Mouse (Mus musculus) adrenal gland, adult 18-20 months (tissue): ENCODE results near the gene Arhgap44. TPM values are rescaled to one million over a fixed set of nuclear protein-coding genes. Genes with fewer than 3 reads are reported as not detected.

Experiments
- DNase-seq, 2 experiments: peaks; one replicate each; pipeline ENCODE4 v3.0.0; 2021 to 2022; ENCODE audit warnings: low spot score in 2 of 2
- total RNA-seq, 2 experiments: library from RNA; stranded (reverse); gene quantifications; 1 replicate in 1 of 2; 2 replicates in 1 of 2; pipeline ENCODE4 v1.2.3; 2021

Gene Arhgap44
- total RNA-seq, 2 experiments from 2014 or later, result 8.5 to 11.1 TPM

DNA sequence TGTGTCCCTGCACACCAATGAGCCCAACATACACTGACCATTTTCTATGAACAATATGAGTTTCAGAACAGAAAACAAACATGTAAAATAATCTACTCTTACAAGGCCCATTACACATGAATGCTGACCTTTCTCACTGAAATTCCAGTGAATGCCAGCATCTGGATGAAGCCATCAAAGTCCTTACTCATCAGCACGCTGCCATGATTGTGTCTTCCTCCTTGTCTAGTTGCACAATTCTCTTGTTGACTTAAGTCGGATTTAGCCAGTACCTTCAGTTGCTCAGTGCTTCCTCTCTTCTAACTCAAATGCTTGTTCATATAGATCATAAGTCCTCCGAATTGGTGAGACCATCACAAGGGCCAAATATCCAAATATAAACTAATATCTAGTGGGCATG, 23.7 kb downstream of the Arhgap44 start:
- DNase-seq, result no peak

- no peak for DNase-seq
These were observed 25.6 kb downstream of the Arhgap44 start for GRCm38 (mm10) chr11:65137145-65137652.

GRCm38 (mm10) chr11:65135251-65135739, 27.5 kb downstream of the Arhgap44 start:
- no peak for DNase-seq

GRCm38 (mm10) chr11:65133661-65134060, 29.1 kb downstream of the Arhgap44 start:
- DNase-seq, result no peak

GRCm38 (mm10) chr11:65129110-65129509, 33.7 kb downstream of the Arhgap44 start:
- DNase-seq, result no peak

DNA sequence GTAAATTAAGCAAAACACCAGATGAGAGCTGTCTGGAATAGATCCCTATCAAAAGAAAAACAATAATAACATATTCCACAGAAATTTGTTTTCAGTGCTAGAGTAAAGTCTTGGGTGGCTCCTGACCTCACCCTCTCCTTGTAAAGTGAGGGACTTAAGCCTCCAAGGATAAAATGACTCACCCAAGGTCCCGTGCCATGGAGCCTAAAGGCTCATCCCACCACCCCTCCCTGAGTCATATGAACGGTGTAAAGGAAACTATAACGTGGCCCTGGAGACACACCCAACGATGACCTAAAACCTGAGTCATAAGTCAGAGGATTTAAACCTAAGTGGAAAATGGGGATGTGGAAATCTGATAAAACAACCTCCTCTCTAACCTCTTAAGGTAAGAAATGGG, 34.1 kb downstream of the Arhgap44 start:
- DNase-seq, result peak in 1 of 2 experiments; percentile 29

DNA sequence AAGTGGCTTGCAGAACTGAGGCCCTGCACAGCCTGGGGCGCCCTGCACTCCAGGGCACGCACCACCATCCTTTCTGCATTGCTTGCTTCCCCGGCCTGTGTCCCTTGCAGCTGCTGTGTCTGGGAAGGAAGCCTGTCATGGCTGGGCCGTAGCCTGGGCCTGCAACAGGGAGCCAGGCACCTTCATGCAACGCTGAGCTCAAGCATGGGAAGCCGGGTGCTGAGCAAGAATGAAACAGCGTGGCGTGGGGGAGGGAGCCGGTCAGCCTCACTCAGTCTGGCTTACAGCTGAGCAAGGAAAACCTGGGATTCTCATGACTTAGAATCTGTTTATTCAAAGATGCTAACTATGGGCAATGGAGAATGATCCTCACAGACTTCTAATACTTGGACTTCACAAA, 36.2 kb downstream of the Arhgap44 start:
- no peak for DNase-seq

- DNase-seq, result peak in 1 of 2 experiments; percentile 9
These were observed 37.8 kb downstream of the Arhgap44 start for GRCm38 (mm10) chr11:65124913-65125418.

GRCm38 (mm10) chr11:65120276-65120675, 42.5 kb downstream of the Arhgap44 start:
- DNase-seq, result no peak

DNA sequence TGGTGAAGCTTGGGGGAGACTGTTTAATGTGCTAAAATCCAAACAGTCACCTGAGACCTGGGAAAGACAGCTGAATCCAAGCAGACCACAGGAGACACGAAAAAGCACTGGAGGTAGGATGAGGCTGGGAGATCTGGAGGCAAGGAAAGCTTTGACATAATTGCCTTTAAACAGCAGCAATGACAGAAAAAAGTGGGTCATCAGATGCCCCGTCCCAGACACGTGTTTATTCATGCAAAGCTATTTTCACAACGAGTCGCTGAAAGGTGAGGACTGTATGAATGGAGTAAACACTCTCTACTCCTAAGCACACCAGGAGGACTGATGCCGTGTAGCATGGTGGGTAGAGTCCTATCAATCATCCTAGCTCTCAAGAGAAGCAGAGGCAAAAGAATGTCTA, 47.0 kb downstream of the Arhgap44 start:
- no peak for DNase-seq

- no peak for DNase-seq
These were observed 50.7 kb downstream of the Arhgap44 start for GRCm38 (mm10) chr11:65112086-65112485.

GRCm38 (mm10) chr11:65111651-65112050, 51.1 kb downstream of the Arhgap44 start:
- no peak for DNase-seq

GRCm38 (mm10) chr11:65110058-65110457, 52.7 kb downstream of the Arhgap44 start:
- no peak for DNase-seq

DNA sequence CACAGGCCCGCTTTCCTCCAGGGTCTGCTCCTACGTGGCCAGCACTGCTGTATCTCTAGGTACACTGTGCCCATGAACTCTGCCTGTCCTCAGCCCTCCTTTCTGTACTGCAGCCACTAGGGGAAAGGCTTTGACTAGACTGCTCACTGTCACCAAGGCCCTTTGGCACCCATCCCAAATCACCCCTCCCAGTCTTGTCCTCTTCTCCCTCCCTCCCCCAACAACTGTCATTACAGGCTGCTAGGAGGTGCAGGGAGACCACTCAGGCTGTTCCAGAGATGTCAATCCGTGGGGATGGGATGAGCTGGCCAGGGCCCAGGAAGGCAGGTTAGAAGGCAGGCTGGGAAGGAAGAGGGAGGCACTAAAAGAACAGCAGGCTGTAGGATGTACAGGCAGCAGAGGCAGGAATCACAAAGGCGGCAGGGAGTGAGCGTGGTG, 55.0 kb downstream of the Arhgap44 start:
- no peak for DNase-seq

DNA sequence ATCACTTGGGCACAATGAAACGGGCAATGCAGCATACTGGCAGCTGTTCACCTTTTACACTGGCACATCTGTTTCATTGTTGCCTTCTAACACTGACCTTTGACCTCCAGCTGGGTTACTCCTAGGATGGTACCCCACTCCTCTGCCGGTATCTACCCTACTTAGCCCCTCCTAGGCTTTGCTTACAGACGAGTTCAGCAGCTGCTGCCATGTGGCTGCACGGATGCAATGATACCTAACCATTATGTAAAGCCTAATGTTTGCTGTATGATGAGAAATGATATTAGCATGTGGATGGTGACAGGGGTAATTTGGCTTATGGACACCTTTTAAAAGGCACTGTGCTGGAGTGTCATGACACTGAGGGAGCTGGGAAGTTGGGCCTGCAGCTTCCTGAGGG, 55.6 kb downstream of the Arhgap44 start:
- no peak for DNase-seq

DNA sequence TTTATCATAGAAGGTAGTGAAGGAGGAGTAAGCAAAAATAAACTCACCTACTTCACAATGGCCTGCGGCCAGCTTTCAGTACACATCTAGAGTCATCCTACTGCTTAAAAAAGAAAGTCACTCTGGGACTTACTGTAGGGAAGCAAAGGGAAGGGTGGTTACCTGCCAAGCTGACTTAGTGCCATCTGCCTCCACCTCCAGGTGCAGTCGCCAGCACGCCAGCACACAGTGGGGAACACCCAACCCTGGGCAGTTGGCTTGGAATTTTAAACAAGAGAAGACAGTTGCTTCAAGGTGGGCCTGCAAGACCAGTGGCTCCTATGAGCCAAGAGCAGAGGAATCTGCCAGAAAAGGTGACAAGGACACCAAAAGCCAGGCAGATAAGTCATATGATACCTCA, 58.7 kb downstream of the Arhgap44 start:
- DNase-seq, result peak in 1 of 2 experiments; percentile 6

DNA sequence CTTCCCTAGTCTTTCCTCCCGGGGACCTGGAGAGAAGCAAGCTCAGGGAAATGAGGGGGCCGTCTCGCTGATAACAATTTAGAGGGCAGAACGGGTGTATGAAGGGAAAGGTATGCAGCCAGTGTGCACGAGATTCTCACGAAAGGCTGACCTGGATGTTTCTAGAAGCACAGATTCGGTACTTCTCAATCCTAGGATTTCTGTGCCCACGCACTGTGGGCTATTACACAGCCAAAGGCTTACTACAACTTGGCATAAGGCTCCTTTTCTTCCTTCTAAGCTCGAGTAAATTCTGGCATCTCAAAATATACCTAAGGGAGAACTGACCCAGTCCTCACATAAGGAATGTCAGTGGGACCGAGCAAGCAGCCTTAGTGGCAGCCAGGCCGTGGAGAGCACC, 61.6 kb downstream of the Arhgap44 start:
- no peak for DNase-seq

GRCm38 (mm10) chr11:65100031-65100430, 62.7 kb downstream of the Arhgap44 start:
- DNase-seq, result no peak

GRCm38 (mm10) chr11:65097526-65098070, 65.2 kb downstream of the Arhgap44 start:
- no peak for DNase-seq

DNA sequence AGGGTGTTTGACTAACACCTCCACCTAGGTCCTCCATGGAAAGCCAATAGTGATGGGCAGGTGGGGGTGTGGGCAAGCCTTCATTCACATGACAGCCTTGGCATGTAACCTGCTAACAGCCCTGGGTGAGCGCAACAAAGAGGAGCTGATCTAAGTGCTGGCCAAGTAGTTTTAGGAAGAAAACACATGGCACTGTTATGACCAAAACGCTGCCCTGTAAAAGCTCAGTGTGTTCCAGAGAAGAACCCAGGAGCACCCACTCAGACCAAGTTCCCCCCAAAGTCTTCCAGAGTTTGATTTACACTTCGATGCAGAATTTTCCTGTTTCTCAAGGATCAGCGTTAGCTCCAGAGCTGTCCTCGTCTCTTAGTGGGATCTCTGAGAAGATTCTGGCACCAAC, 65.9 kb downstream of the Arhgap44 start:
- DNase-seq, result no peak

GRCm38 (mm10) chr11:65092851-65093250, 69.9 kb downstream of the Arhgap44 start:
- DNase-seq, result no peak

- DNase-seq, result no peak
These were observed 72.4 kb downstream of the Arhgap44 start for GRCm38 (mm10) chr11:65090386-65090785.

DNA sequence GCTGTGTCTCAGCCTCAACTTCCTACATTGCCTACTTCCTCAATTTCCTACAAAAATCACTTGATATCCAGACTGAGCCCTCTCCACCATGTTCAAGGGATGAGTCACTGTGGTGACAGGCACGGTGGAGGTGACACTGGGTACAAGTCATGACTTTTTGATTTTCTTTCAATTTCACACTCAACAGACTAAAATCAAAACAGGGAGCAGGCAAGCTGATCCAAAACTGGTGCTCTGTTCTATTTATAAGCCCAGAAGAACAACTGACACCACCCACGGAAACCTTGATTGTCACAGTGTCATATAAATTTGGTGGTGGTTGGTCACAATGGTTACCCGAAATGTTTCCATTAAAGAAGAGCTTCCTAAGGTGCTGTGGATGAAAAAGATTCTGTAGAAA, 72.8 kb downstream of the Arhgap44 start:
- no peak for DNase-seq
